Mouse (Mus musculus) liver, adult 2 months (tissue): ENCODE data around the gene Mylk.

Experiments used
- CTCF ChIP-seq: fragments of 200-500 bp; IDR thresholded peaks from 2 replicates; pipeline ENCODE4 v1.5.1; 2011; ENCODE audit warnings: low read depth, low read length, control low read depth
- POLR2A ChIP-seq: fragments of 200-500 bp; IDR thresholded peaks from 2 replicates; pipeline ENCODE4 v1.6.1; 2011; ENCODE audit warnings: low read length, control low read depth; ENCODE audit not compliant: insufficient read depth; ENCODE audit errors: extremely low read depth

DNA sequence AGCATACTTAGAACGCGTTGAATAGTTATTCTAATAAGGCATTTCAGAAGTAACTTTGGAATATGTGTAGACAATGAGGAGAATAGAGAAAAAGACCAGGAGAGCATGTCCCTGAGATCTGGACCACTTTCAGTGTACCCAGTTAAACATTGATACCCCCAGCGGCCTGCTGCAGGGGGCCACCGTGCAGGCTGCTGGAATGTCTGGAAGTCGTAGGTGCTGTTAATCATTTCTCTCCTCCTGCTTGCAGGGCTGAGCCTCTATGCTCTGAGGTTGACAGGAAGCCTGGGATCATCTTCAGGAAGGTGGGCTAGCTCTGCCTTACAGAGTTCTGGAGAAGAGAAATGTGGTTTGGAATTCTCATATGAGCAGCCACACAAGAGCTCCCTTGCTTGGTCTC lies 112.6 kb downstream of the Mylk start:
- TF ChIP-seq POLR2A (no peak), CTCF (no peak)
